Mouse (Mus musculus): Measurements from ENCODE around the gene Hhipl2. TPM values are rescaled to one million over a fixed set of nuclear protein-coding genes. Genes with fewer than 3 reads are reported as not detected.

Gene Hhipl2
- polyA plus RNA-seq, 1 experiment from 2014 or later, result 0.11 TPM

Other genes with a start within 250 kb of the Hhipl2 start
- 8.5 and 10.8 TPM in 2 replicates for gene Disp1, start 196.7 kb upstream of the Hhipl2 start, polyA plus RNA-seq (2014; fragmentation: Nextera tagmentation; extraction: Ambion mirVana)
- 14.5 and 18.7 TPM in 2 replicates for gene Aida, start 121.6 kb upstream of the Hhipl2 start, polyA plus RNA-seq (2014; fragmentation: Nextera tagmentation; extraction: Ambion mirVana)
- 45.4 and 50.0 TPM in 2 replicates for gene Brox, start 120.9 kb upstream of the Hhipl2 start, polyA plus RNA-seq (2014; fragmentation: Nextera tagmentation; extraction: Ambion mirVana)
- gene Mia3, start 48.7 kb upstream of the Hhipl2 start, polyA plus RNA-seq (2014; fragmentation: Nextera tagmentation; extraction: Ambion mirVana), result 71.9 and 76.2 TPM in 2 replicates
- 15.1 TPM in 2 replicates for gene Taf1a, start 29.2 kb upstream of the Hhipl2 start, polyA plus RNA-seq (2014; fragmentation: Nextera tagmentation; extraction: Ambion mirVana)